21 mouse cellular contexts compared by ENCODE assay signal in genomic region chr19:33179595-33179994, GRCm38 (mm10).
DNase-seq lines count a peak whose midpoint lies in the region; ATAC-seq and TF ChIP-seq lines count a peak whose summit lies in the region.
"Had no signal": no experiment of that assay in that cellular context is flagged by ENCODE, and none has a peak within 500 bp of the region (broad histone marks: within the 10 kb centered on the region; RNA-seq: fewer than 3 reads in every experiment).

No protein-coding gene starts in this region.

- no peak for TF ChIP-seq CTCF in lung, adult 2 months (IDR thresholded peaks at IDR 0.05; ENCODE audit: insufficient read depth, low read length)

- peak; percentile 2 for DNase-seq in forebrain, embryonic 14.5 days (ENCODE audit: low spot score)
- DNase-seq in lung, adult 2 months, result no peak
- peak; percentile 62 for DNase-seq in NIH3T3 (ENCODE audit: low read depth)
- DNase-seq in ovary, postnatal 36 days (ENCODE audit: low spot score), result no peak
- DNase-seq: adrenal gland, postnatal 14 days; B cell, adult 2 months; cerebellum, adult 11-12 months; cerebellum, adult 9-10 months; cerebellum, postnatal 25 days; gastrocnemius, postnatal 36 days; heart, adult 11 months; heart, postnatal 36 days had no signal

- H3K27ac ChIP-seq in forebrain, embryonic 14.5 days (ENCODE audit: low read depth, low read length), result no peak overlapping the region
- no peak overlapping the region for H3K27ac ChIP-seq in forebrain, embryonic 16.5 days (ENCODE audit: low read length)
- 0 out of 2 replicates have a peak overlapping the region, but pooled peaks have one; percentile 27 for H3K27ac ChIP-seq in lung, embryonic 16.5 days (ENCODE audit: low read length)
- H3K27ac ChIP-seq: embryonic facial prominence, embryonic 12.5 days; forebrain, embryonic 12.5 days; heart, embryonic 13.5 days; hindbrain, embryonic 12.5 days had no signal

- no peak overlapping the region for H3K4me2 ChIP-seq in forebrain, embryonic 14.5 days (ENCODE audit: low read length)
- H3K4me2 ChIP-seq in forebrain, embryonic 16.5 days (ENCODE audit: low read length), result no peak overlapping the region
- no peak overlapping the region for H3K4me2 ChIP-seq in lung, embryonic 16.5 days (ENCODE audit: low read depth, low read length)
- H3K4me2 ChIP-seq: embryonic facial prominence, embryonic 12.5 days; forebrain, embryonic 12.5 days; heart, embryonic 13.5 days; hindbrain, embryonic 12.5 days had no signal

- no peak overlapping the region for H3K4me3 ChIP-seq in forebrain, embryonic 14.5 days (ENCODE audit: low read depth, low read length)
- no peak overlapping the region for H3K4me3 ChIP-seq in forebrain, embryonic 16.5 days (replicated peaks; ENCODE audit: low read length)
- no peak overlapping the region for H3K4me3 ChIP-seq in lung, embryonic 16.5 days (ENCODE audit: low read length)
- H3K4me3 ChIP-seq in lung, adult 2 months (replicated peaks; ENCODE audit: extremely low read depth, low read depth, low read length), result no peak overlapping the region
- H3K4me3 ChIP-seq: embryonic facial prominence, embryonic 12.5 days; forebrain, embryonic 12.5 days; heart, embryonic 13.5 days; hindbrain, embryonic 12.5 days had no signal

- H3K36me3 ChIP-seq in forebrain, embryonic 14.5 days (ENCODE audit: control insufficient read depth, insufficient read depth, low read length), result no peaks in the 10 kb centered on the region
- H3K36me3 ChIP-seq in forebrain, embryonic 16.5 days (ENCODE audit: control insufficient read depth, insufficient read depth), result no peaks in the 10 kb centered on the region
- no peaks in the 10 kb centered on the region for H3K36me3 ChIP-seq in lung, embryonic 16.5 days (ENCODE audit: control insufficient read depth, insufficient read depth, low read length)
- H3K36me3 ChIP-seq: embryonic facial prominence, embryonic 12.5 days; forebrain, embryonic 12.5 days; heart, embryonic 13.5 days; hindbrain, embryonic 12.5 days had no signal

- 75% methylated on average over 5 of the region's 5 CpGs for WGBS in forebrain, embryonic 14.5 days
- 68% methylated on average over 5 of the region's 5 CpGs for WGBS in forebrain, embryonic 16.5 days
- WGBS in lung, embryonic 16.5 days, result 40% methylated on average over 5 of the region's 5 CpGs
- WGBS in lung, adult 2 months, result 47% methylated on average over 5 of the region's 5 CpGs

- no peak for ATAC-seq in forebrain, embryonic 14.5 days
- ATAC-seq in forebrain, embryonic 16.5 days, result no peak
- peak; percentile 93 for ATAC-seq in lung, embryonic 16.5 days (ENCODE audit: low read depth)
- no peak for ATAC-seq in erythroid progenitor cell, adult 5-6 weeks (replicated peaks; ENCODE audit: low FRiP score, poor library complexity, severe bottlenecking)
- ATAC-seq: CD4-positive, CD25-positive, alpha-beta regulatory T cell, adult 4 months; hindbrain, embryonic 16.5 days had no signal

- TF ChIP-seq POLR2A in lung, adult 2 months (IDR thresholded peaks at IDR 0.05; ENCODE audit: borderline replicate concordance, extremely low read depth, low read depth, low read length), result no peak

- H3K9me3 ChIP-seq in forebrain, embryonic 14.5 days (replicated peaks; ENCODE audit: control insufficient read depth, low read length), result no peaks in the 10 kb centered on the region
- no peaks in the 10 kb centered on the region for H3K9me3 ChIP-seq in forebrain, embryonic 16.5 days (ENCODE audit: control insufficient read depth, low read length)
- no peaks in the 10 kb centered on the region for H3K9me3 ChIP-seq in lung, embryonic 16.5 days (ENCODE audit: control insufficient read depth, low read length)
- H3K9me3 ChIP-seq: embryonic facial prominence, embryonic 12.5 days; forebrain, embryonic 12.5 days; heart, embryonic 13.5 days; hindbrain, embryonic 12.5 days had no signal

- H3K9ac ChIP-seq in forebrain, embryonic 14.5 days (ENCODE audit: low read length), result no peak overlapping the region
- H3K9ac ChIP-seq in forebrain, embryonic 16.5 days (replicated peaks; ENCODE audit: low read depth, low read length), result no peak overlapping the region
- H3K9ac ChIP-seq in lung, embryonic 16.5 days (ENCODE audit: low read length), result no peak overlapping the region
- H3K9ac ChIP-seq: embryonic facial prominence, embryonic 12.5 days; forebrain, embryonic 12.5 days; heart, embryonic 13.5 days; hindbrain, embryonic 12.5 days had no signal

- no peaks in the 10 kb centered on the region for H3K4me1 ChIP-seq in forebrain, embryonic 14.5 days (ENCODE audit: control insufficient read depth, insufficient read depth, low read length)
- H3K4me1 ChIP-seq in forebrain, embryonic 16.5 days (replicated peaks; ENCODE audit: control insufficient read depth, insufficient read depth, low read length), result no peaks in the 10 kb centered on the region
- peaks cover 10% of the 10 kb centered on the region; the same call in 1 of the 2 replicates for H3K4me1 ChIP-seq in lung, embryonic 16.5 days (replicated peaks; ENCODE audit: control insufficient read depth, insufficient read depth, low read length)
- H3K4me1 ChIP-seq in lung, adult 2 months (ENCODE audit: control insufficient read depth, insufficient read depth, low read length), result no peaks in the 10 kb centered on the region
- H3K4me1 ChIP-seq: embryonic facial prominence, embryonic 12.5 days; forebrain, embryonic 12.5 days; heart, embryonic 13.5 days; hindbrain, embryonic 12.5 days had no signal

- H3K27me3 ChIP-seq in forebrain, embryonic 14.5 days (replicated peaks; ENCODE audit: control insufficient read depth, insufficient read depth, low read length), result no peaks in the 10 kb centered on the region
- no peaks in the 10 kb centered on the region for H3K27me3 ChIP-seq in forebrain, embryonic 16.5 days (replicated peaks; ENCODE audit: control insufficient read depth, insufficient read depth, low read length)
- no peaks in the 10 kb centered on the region for H3K27me3 ChIP-seq in lung, embryonic 16.5 days (ENCODE audit: control insufficient read depth, insufficient read depth, low read depth, low read length)
- H3K27me3 ChIP-seq: forebrain, embryonic 12.5 days; heart, embryonic 13.5 days; hindbrain, embryonic 12.5 days had no signal

Comparison
In these comparisons a context has a peak if more than half of its experiments do, and no peak if none do; other contexts are left out.
1. DNase-seq: peak in forebrain, embryonic 14.5 days (single experiment) and NIH3T3 (single experiment); none in lung, adult 2 months (single experiment) and ovary, postnatal 36 days (single experiment).